Mouse (Mus musculus): ENCODE measurements around the gene Pemt. TPM values are rescaled to one million over a fixed set of nuclear protein-coding genes. Genes with fewer than 3 reads are reported as not detected.

Gene Pemt
- polyA plus RNA-seq, 1 experiment, result 3.7 TPM

DNA sequence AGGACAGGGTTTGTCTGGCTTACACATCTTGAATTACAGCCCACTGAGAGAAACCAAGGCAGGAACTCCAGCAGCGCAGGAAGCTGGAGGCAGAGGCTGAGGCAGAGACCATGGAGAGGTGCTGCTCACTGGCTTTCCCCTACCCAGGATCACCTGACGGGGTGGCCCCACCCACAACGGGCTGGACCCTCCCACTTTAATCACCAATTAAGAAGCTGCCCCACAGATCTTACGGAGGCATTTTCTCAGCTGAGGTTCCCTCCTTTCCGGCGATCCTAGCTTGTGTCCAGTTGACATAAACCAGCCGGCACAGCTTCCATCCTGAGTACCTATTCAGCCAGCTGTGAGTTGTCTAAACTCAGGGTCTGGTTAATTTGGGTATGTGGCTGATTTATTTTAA is 125.0 kb downstream of the Pemt start:
- Histone ChIP-seq H3K4me3 (replicated peaks; ENCODE audit: control insufficient read depth, low read depth, low read length) (no peak overlapping the region), H3K4me1 (ENCODE audit: control insufficient read depth, insufficient read depth, low read length) (no peaks in the 10 kb centered on the region; the same call in 1 of the 2 replicates), H3K27ac (ENCODE audit: control insufficient read depth, insufficient read depth, low read depth, low read length, poor library complexity) (no peak overlapping the region)
- TF ChIP-seq CTCF (IDR thresholded peaks at IDR 0.05; ENCODE audit: control insufficient read depth, insufficient read depth, low read length), result no peak
- no peak for TF ChIP-seq POLR2A (IDR thresholded peaks at IDR 0.05; ENCODE audit: borderline replicate concordance, control insufficient read depth, low read depth, low read length)
- 68% methylated on average over 7 of the region's 7 CpGs for WGBS

Other genes starting within 250 kb of the Pemt start
- 10.0 and 20.5 TPM in 2 replicates for gene Flcn, start 236.5 kb downstream of the Pemt start, polyA plus RNA-seq (2011; ENCODE audit: insufficient read depth, insufficient read length, low replicate concordance, missing spikeins)
- gene Nt5m, start 207.0 kb downstream of the Pemt start, polyA plus RNA-seq (2011; ENCODE audit: insufficient read depth, insufficient read length, low replicate concordance, missing spikeins), result 6.2 and 8.2 TPM in 2 replicates
- gene Cops3, start 206.7 kb downstream of the Pemt start, polyA plus RNA-seq (2011; ENCODE audit: insufficient read depth, insufficient read length, low replicate concordance, missing spikeins), result 21.8 and 79.9 TPM in 2 replicates
- gene Med9, start 98.3 kb downstream of the Pemt start, polyA plus RNA-seq (2011; ENCODE audit: insufficient read depth, insufficient read length, low replicate concordance, missing spikeins), result 8.4 and 10.2 TPM in 2 replicates
- 2.5 TPM in 1 of 2 replicates, not detected in the other for gene Rasd1, start 81.5 kb downstream of the Pemt start, polyA plus RNA-seq (2011; ENCODE audit: insufficient read depth, insufficient read length, low replicate concordance, missing spikeins)
- gene Rai1, start 58.5 kb upstream of the Pemt start, polyA plus RNA-seq (2011; ENCODE audit: insufficient read depth, insufficient read length, low replicate concordance, missing spikeins), result 21.7 and 26.8 TPM in 2 replicates
- gene Srebf1, start 176.1 kb upstream of the Pemt start, polyA plus RNA-seq (2011; ENCODE audit: insufficient read depth, insufficient read length, low replicate concordance, missing spikeins), result 17.7 and 37.3 TPM in 2 replicates

Data from bone marrow, adult 2 months (tissue).